Mouse (Mus musculus) cerebellum, adult 2 months (tissue): ENCODE data around the gene Vmac.

Source experiments
- CTCF ChIP-seq: fragments of 200-500 bp; IDR thresholded peaks from 2 replicates; pipeline ENCODE4 v1.5.1; 2011; ENCODE audit warnings: low read depth, mild to moderate bottlenecking, control low read depth, low read length, moderate library complexity, borderline replicate concordance; ENCODE audit not compliant: insufficient read depth
- POLR2A ChIP-seq: fragments of 200-500 bp; IDR thresholded peaks from 2 replicates; pipeline ENCODE4 v1.6.1; 2011; ENCODE audit warnings: low read length, control low read depth, borderline replicate concordance; ENCODE audit not compliant: insufficient read depth

DNA sequence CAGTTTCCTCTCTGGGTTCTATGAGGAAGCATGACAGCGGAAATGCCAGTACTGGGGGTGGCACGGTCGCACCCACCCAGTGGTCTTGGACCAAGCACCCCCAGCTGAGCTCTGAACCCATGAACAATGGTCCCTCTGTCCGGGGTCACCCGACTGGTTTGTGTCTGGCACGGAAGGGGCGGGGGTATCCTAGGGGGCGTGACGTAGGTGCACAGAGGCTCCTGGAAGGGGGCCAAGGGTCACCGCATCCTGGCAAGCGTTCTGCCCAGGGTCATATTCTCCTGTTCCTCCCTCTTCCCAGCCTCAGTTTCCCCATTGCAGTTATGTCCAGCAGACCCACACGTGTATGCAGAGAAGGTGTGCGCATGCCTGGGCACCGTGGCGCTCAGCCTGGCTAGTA is 35.6 kb upstream of the Vmac start:
- no peak for TF ChIP-seq CTCF
- no peak for TF ChIP-seq POLR2A
